Mouse (Mus musculus) B cell, adult 2 months (primary cell): ENCODE data around the gene Tex2.

Experiments
- DNase-seq, 2 experiments: peaks; one replicate each; pipeline ENCODE4 v3.0.0; 2022

The Tex2 gene

GRCm38 (mm10) chr11:106540506-106541268, 72.5 kb downstream of the Tex2 start:
- no peak for DNase-seq

GRCm38 (mm10) chr11:106536253-106536912, 76.8 kb downstream of the Tex2 start:
- no peak for DNase-seq

- DNase-seq, result peak in 1 of 2 experiments; percentile 10
Observed at GRCm38 (mm10) chr11:106535660-106536252, 77.5 kb downstream of the Tex2 start.

GRCm38 (mm10) chr11:106532248-106532790, 80.9 kb downstream of the Tex2 start:
- DNase-seq, result no peak

- no peak for DNase-seq
Observed at GRCm38 (mm10) chr11:106529786-106530185, 83.4 kb downstream of the Tex2 start.

DNA sequence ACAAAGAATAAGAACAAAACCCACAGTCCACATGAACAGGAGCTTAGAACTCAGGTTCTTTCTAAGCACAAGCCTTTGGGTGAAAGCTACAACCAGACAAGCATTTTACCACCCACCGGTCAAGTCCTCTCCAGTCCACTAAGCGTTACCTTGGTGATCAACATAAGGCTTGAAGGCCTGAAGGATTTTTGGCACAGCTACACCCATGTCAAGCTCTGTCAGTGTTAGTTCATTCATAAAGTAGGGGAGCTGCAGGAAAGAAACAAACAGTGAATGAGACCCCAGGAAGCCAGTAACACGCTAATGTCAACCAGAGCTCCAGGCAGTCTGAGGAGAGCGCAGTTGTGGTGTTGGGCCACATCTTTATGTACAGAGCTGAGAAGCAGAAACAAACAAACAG, 84.1 kb downstream of the Tex2 start:
- no peak for DNase-seq

GRCm38 (mm10) chr11:106527926-106528325, 85.3 kb downstream of the Tex2 start:
- DNase-seq, result no peak

DNA sequence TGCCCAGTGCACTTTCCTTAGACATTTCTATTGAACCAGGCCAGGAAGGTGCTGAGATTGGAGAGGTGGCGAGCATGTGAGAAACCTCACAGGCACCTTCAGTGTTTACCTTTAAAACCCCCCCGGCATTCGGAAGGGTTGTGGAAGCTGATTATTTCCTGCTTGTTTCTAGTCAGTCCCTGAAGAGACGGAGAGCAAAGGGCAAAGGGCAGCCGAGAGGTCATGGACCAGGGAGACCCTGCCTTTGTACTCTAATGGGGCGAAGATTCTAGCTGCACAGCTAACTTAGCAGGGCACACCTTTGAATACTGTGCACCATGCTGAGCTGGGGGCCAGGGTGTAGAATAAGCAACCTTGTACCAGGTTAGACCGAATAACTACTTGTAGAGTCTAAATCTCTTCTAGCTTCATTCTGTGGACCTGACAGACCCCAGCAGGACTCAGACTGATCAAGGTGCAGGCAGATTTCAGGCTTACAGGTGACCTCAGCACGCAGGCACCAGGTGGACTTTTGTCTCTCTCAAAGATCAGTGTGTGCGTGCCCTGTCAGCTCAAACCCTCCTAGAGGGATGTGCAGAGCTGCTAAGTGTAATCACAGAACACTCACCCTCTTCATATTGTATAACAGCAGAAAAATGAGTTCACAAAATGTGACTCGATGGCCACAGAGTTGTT, 85.9 kb downstream of the Tex2 start:
- DNase-seq, result no peak

DNA sequence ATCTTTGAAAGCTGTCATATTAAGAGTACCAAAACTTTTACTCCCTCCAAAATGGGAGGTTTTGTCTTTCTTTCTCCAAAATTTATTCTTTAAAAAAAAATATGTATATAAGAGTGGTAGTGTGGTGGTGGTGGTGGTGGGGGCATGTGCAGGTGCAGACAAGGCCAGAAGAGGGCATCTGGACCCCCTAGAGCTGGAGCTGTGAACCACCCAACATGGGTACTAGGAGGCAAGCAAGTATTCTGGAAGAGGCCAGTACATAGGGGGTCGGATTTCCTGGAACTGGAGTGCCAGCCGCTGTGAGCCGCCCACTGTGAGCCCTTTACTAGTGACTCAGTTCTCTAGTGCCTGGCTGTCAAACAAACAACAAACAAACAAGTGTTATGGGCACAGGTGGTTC, 90.7 kb downstream of the Tex2 start:
- DNase-seq, result no peak

DNA sequence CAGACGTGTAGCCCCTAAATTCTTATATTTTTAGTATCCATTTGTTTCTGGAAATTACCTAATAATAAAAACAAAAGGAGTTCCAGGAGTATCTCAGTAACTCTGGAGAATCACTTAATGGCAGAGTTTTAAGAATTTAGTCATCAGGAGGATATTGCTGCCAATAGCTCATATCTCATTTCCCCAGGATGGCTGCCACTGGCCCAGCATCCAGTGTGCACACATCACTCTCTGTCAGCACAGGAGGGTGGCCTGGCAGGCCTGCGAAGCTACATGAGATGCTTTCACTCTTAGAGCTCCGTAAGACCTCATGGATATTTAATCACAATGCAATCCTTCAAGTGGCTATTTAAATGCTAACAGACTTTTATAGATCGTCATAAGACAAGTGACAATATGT, 91.6 kb downstream of the Tex2 start:
- no peak for DNase-seq

- DNase-seq, result no peak
Observed at GRCm38 (mm10) chr11:106520404-106520803, 92.8 kb downstream of the Tex2 start.

DNA sequence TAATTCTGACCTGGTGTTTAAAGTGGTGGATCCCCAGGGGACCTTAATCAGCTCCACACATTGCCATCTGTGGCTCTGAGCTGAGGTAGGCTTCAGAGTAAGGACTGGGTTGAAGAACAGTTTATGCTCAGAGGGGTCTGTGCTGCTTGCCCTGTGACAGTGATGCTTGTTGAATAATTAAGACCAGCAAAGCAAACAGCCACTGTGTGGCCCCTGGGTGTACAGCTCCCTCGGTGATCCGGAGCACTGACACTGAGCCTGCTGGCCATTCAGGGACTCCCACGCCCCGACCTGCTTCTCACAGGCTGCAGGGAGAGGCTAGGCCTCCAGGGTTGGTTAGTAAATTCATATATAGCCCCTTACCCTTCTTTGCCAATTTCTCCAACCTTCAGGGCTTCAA, 93.7 kb downstream of the Tex2 start:
- no peak for DNase-seq

DNA sequence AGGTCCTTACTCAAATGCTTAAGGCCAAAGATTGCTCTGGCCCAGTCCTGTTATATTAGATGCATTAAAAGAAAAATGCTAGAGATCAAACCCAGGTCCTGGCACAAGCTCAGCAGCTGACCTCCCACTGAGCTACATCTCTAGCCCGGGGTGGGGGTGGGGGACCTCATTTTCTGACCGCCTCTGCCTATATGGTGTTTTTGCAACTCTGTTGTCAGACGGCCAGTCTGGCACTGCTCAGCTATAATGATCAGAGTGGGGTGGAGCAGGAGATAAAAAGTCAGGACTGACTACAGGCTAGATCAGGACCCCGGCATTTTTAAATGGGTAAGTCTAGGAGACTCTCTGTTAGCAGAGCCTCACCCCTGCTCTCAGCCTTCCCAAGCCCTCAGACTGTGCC, 94.8 kb downstream of the Tex2 start:
- DNase-seq, result no peak

DNA sequence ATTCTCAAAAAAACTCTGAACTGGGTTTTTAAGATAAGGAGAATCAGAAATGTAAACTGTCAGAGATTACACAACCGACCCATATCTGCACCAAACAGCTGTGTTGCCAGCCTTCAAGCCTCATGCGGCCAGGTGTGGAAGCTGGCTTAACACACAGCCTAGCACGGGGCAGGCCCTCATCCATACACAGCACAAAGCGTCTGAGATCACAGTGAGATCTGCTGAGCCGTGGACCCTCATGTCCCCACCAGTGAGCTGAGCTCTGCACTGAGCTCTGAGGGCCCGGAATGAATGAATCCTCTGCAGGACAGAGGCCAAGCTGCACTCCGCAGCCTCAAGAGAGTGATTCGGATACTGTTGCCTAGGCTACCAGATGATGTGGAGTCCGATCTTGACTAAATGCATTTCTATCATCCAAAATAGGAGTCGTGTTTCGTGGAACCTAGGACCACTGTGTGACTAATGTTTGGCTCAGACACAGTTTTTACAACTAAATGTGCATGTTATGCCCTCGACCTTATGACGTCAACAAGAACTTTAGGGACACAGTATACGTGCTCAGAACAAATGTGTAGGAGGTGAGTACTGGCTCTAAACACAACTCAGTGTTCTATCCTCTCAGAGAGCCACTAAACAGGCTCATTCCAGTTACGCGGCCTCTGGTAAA, 98.0 kb downstream of the Tex2 start:
- no peak for DNase-seq

DNA sequence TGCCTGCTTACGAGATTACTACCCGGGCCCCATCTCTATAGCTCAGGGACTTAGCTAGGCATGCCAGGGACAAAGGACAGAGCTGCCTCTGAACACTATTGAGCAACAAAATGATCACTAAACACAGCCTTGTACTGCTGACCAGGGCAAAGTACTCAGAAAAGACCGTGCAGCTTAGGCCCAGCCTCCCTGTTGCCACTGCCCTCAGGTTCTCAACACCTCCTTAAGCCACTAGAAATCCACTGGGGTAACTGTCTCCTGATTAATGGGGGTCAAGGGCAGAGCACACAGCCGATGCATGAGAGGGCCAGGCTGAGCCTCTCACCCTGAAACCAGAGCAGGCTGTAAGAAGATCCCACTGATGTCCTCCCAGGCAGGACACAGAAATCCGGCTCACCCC, 98.8 kb downstream of the Tex2 start:
- no peak for DNase-seq

GRCm38 (mm10) chr11:106513166-106513565, 100.1 kb downstream of the Tex2 start:
- peak; percentile 71 to 74 for DNase-seq

- DNase-seq, result no peak
Observed at GRCm38 (mm10) chr11:106512006-106512390, 101.2 kb downstream of the Tex2 start.

DNA sequence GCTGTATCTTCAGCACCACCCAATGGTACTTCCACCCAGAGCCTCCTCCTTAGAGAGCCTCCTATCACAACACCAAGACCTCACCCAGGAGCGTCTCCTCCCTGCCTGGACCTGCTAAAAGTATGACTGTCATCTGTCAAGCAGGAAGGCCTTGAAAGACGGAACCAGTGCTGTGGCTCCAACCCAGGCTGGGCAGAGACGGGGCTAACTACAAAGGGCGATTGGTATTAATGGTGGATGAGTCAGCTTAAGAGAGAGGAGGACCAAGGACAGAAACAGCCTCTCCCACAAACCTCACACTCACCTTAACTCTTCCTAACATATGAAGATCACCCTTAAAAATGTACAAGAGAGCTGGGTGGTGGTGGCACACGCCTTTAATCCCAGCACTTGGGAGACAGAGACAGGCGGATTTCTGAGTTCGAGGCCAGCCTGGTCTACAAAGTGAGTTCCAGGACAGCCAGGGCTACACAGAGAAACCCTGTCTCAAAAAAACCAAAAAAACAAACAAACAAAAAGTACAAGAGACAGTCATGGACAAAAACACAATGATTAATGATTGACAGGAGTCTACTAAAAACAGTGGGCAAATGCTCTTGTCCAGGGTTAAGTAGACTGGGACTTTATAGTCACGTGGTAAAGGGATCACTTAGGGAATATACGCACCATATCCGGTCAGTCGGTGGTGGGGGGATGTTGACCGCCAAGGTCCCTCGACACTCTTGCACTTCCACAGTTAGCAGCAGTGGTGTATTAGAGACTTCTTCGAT, 101.8 kb downstream of the Tex2 start:
- no peak for DNase-seq

DNA sequence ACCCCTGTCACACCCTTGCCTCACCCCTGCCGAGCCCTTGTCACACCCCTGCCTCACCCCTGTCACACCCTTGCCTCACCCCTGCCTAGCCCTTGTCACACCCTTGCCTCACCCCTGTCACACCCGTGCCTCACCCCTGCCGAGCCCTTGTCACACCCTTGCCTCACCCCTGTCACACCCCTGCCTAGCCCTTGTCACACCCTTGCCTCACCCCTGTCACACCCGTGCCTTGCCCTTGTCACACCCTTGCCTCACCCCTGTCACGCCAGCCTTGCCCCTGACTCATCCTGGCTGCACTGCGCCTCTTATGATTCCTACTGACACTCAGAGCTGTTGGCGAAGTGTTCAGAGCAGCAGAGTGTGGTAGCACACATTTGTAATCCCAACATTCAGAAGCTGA, 105.6 kb downstream of the Tex2 start:
- no peak for DNase-seq

GRCm38 (mm10) chr11:106506211-106506610, 107.0 kb downstream of the Tex2 start:
- DNase-seq, result peak in 1 of 2 experiments; percentile 19

GRCm38 (mm10) chr11:106504129-106504528, 109.1 kb downstream of the Tex2 start:
- DNase-seq, result no peak

- DNase-seq, result no peak
Observed at GRCm38 (mm10) chr11:106503425-106503717, 109.9 kb downstream of the Tex2 start.
